Mouse (Mus musculus) T-helper 17 cell (primary cell): ENCODE measurements around the gene 2310030G06Rik.

Experiments
- in situ Hi-C, 2 experiments: fragments of 300-600 bp; cut with MboI, MseI; formaldehyde crosslinking; loops; 1 replicate in 1 of 2; 2 replicates in 1 of 2; pipeline ENCODE4 v1.15.1; 2025; ENCODE audit warnings: high pct_unique_total_duplicates in 2 of 2

2310030G06Rik gene

GRCm38 (mm10) chr9:50745806-50746205 is 530 bp downstream of the 2310030G06Rik start:
- in situ Hi-C loops: no loop called here

GRCm38 (mm10) chr9:50742744-50743143 is 3.6 kb downstream of the 2310030G06Rik start:
- in situ Hi-C loops: no loop called here

- in situ Hi-C loops: no loop called here
These were observed 4.1 kb downstream of the 2310030G06Rik start for GRCm38 (mm10) chr9:50742261-50742660.

GRCm38 (mm10) chr9:50740867-50741784 is 5.2 kb downstream of the 2310030G06Rik start:
- in situ Hi-C loops: no loop called here

GRCm38 (mm10) chr9:50738914-50739870 is 7.1 kb downstream of the 2310030G06Rik start, which contains the start of gene Dixdc1:
Gene Dixdc1, minus strand, starts transcription at chr9:50739517.
- in situ Hi-C loops: no loop called here

GRCm38 (mm10) chr9:50734989-50735388 is 11.3 kb downstream of the 2310030G06Rik start:
- in situ Hi-C loops: no loop called here

GRCm38 (mm10) chr9:50732560-50732959 is 13.8 kb downstream of the 2310030G06Rik start:
- in situ Hi-C loops: no loop called here

- in situ Hi-C loops: no loop called here
These were observed 16.7 kb downstream of the 2310030G06Rik start for GRCm38 (mm10) chr9:50729600-50729999.

GRCm38 (mm10) chr9:50727925-50728651 is 18.2 kb downstream of the 2310030G06Rik start:
- in situ Hi-C loops: no loop called here

- in situ Hi-C loops: no loop called here
These were observed 19.0 kb downstream of the 2310030G06Rik start for GRCm38 (mm10) chr9:50727171-50727924.

GRCm38 (mm10) chr9:50725921-50726590 is 20.3 kb downstream of the 2310030G06Rik start:
- in situ Hi-C loops: no loop called here

GRCm38 (mm10) chr9:50724661-50725330 is 21.5 kb downstream of the 2310030G06Rik start:
- in situ Hi-C loops: no loop called here

- in situ Hi-C loops: no loop called here
These were observed 22.2 kb downstream of the 2310030G06Rik start for GRCm38 (mm10) chr9:50724147-50724546.

- in situ Hi-C loops: no loop called here
These were observed 22.9 kb downstream of the 2310030G06Rik start for GRCm38 (mm10) chr9:50723406-50723805.

- in situ Hi-C loops: no loop called here
These were observed 23.9 kb downstream of the 2310030G06Rik start for GRCm38 (mm10) chr9:50722451-50722911.

- in situ Hi-C loops: no loop called here
These were observed 25.3 kb downstream of the 2310030G06Rik start for GRCm38 (mm10) chr9:50721061-50721460.

- in situ Hi-C loops: no loop called here
These were observed 27.5 kb downstream of the 2310030G06Rik start for GRCm38 (mm10) chr9:50718878-50719277.

- in situ Hi-C loops: loop anchor here in 1 of 2 experiments (5.0 kb wide), 1 partner anchor 78 kb away; no protein-coding TSS in a partner anchor
These were observed 32.1 kb downstream of the 2310030G06Rik start for GRCm38 (mm10) chr9:50714188-50714587.

- in situ Hi-C loops: loop anchor here in 1 of 2 experiments (5.0 kb wide), 1 partner anchor 81 kb away; no protein-coding TSS in a partner anchor
These were observed 35.0 kb downstream of the 2310030G06Rik start for GRCm38 (mm10) chr9:50711337-50711736.
